8 mouse cellular contexts compared by ENCODE assay signal in the genomic region with DNA sequence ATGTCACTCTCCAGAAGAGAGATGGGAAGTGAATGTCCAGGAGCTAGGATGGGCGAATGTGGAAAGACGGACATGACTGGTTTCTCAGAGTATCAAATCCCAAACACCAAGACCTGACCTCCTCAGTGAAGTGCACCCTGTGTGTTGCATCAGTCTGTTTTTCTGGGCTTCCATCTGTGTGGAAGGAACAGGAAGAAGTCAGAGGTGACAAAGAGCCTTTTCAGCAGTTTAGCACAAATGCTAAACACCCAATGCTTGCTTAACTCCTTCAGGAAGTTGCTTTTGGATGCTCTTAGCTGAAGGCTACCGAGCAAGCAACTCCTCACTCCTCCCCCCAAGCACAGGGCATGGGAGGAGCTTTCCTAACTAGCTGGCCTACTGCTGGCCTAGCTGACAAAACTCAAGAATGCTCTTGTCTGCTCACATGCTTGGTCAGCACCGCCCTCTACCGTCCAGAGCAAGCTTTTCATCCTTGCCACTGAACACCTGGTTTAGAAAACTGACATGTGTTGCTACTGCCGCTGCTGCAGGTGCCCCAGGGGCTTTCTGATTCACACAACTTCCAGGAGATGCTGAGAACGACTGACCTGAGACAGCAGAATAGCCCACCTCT.
A peak's percentile ranks its signal among the peaks of the same experiment; 100 is the strongest.
DNase-seq lines count a peak whose midpoint lies in the region; ATAC-seq and TF ChIP-seq lines count a peak whose summit lies in the region.

No protein-coding gene starts in this region.

- DNase-seq in adrenal gland, adult 8-10 months = peak; percentile 55
- DNase-seq in embryonic facial prominence, embryonic 10.5 days (ENCODE audit: low spot score) = peak; percentile 78
- DNase-seq in heart, adult 11 months = peak; percentile 97
- peak; percentile 87 for DNase-seq in kidney, adult 11 months
- peak; percentile 72 for DNase-seq in left cerebral cortex, postnatal 4 days

- H3K27ac ChIP-seq in embryonic facial prominence, embryonic 10.5 days (replicated peaks) = no peak overlapping the region
- no peak overlapping the region for H3K27ac ChIP-seq in midbrain, embryonic 13.5 days
- no peak overlapping the region for H3K27ac ChIP-seq in small intestine, adult 2 months (ENCODE audit: insufficient read depth, low read depth, low read length)

- intact Hi-C loops in left cerebral cortex, postnatal 4 days (cut with DNase I) = loop anchor here (2.0 to 5.0 kb wide), 2 partner anchors 184 to 360 kb away; no protein-coding TSS in a partner anchor

- no peak overlapping the region for H3K4me3 ChIP-seq in embryonic facial prominence, embryonic 10.5 days
- H3K4me3 ChIP-seq in midbrain, embryonic 13.5 days (replicated peaks) = no peak overlapping the region
- no peak overlapping the region for H3K4me3 ChIP-seq in small intestine, adult 2 months (ENCODE audit: low read depth, low read length)

- H3K9ac ChIP-seq in midbrain, embryonic 13.5 days (replicated peaks) = no peak overlapping the region

- H3K9me3 ChIP-seq in embryonic facial prominence, embryonic 10.5 days = no peaks in the 10 kb centered on the region
- no peaks in the 10 kb centered on the region for H3K9me3 ChIP-seq in midbrain, embryonic 13.5 days

- 0 out of 2 replicates have a peak, but pooled peaks cover 5% of the 10 kb centered on the region for H3K4me1 ChIP-seq in embryonic facial prominence, embryonic 10.5 days
- no peaks in the 10 kb centered on the region for H3K4me1 ChIP-seq in midbrain, embryonic 13.5 days (replicated peaks)
- H3K4me1 ChIP-seq in small intestine, adult 2 months (ENCODE audit: control insufficient read depth, insufficient read depth, insufficient read length, low read length) = peaks cover 2% of the 10 kb centered on the region; the same call in 1 of the 2 replicates

- TF ChIP-seq CTCF in small intestine, adult 2 months (IDR thresholded peaks at IDR 0.05; ENCODE audit: extremely low read depth, insufficient read length, insufficient replicate concordance, low read depth, low read length) = peak; percentile 93; the same call in 1 of the 2 replicates

- peaks cover 91% of the 10 kb centered on the region for H3K36me3 ChIP-seq in embryonic facial prominence, embryonic 10.5 days (replicated peaks)
- peaks cover 84% of the 10 kb centered on the region for H3K36me3 ChIP-seq in midbrain, embryonic 13.5 days
- no peaks in the 10 kb centered on the region for H3K36me3 ChIP-seq in small intestine, adult 2 months (ENCODE audit: control insufficient read depth, insufficient read depth, low read length)

- no peak overlapping the region for H3K4me2 ChIP-seq in midbrain, embryonic 13.5 days (replicated peaks)

- 24% methylated on average over 7 of the region's 7 CpGs for WGBS in embryonic facial prominence, embryonic 10.5 days
- WGBS in midbrain, embryonic 13.5 days = 33% methylated on average over 7 of the region's 7 CpGs
- 25% methylated on average over 7 of the region's 7 CpGs for WGBS in small intestine, adult 2 months

- peak; percentile 81 for ATAC-seq in midbrain, embryonic 13.5 days
- no peak for ATAC-seq in erythroblast, adult 5-6 weeks (replicated peaks; ENCODE audit: low FRiP score, poor library complexity, severe bottlenecking)

- no peaks in the 10 kb centered on the region for H3K27me3 ChIP-seq in embryonic facial prominence, embryonic 10.5 days (replicated peaks; ENCODE audit: low read depth, poor library complexity, severe bottlenecking)
- no peaks in the 10 kb centered on the region for H3K27me3 ChIP-seq in midbrain, embryonic 13.5 days
- H3K27me3 ChIP-seq in small intestine, adult 2 months (ENCODE audit: control insufficient read depth, insufficient read depth, low read length) = no peaks in the 10 kb centered on the region

- TF ChIP-seq POLR2A in small intestine, adult 2 months (IDR thresholded peaks at IDR 0.05; ENCODE audit: low read depth, low read length) = no peak
